Mouse (Mus musculus): Measurements from ENCODE around the gene Tarbp2. TPM values are rescaled to one million over a fixed set of nuclear protein-coding genes. Genes with fewer than 3 reads are reported as not detected.
A peak's percentile ranks its signal among the peaks of the same experiment; 100 is the strongest.

The Tarbp2 gene
- total RNA-seq, 2 experiments from 2014 or later, result 37.9 to 40.2 TPM

DNA sequence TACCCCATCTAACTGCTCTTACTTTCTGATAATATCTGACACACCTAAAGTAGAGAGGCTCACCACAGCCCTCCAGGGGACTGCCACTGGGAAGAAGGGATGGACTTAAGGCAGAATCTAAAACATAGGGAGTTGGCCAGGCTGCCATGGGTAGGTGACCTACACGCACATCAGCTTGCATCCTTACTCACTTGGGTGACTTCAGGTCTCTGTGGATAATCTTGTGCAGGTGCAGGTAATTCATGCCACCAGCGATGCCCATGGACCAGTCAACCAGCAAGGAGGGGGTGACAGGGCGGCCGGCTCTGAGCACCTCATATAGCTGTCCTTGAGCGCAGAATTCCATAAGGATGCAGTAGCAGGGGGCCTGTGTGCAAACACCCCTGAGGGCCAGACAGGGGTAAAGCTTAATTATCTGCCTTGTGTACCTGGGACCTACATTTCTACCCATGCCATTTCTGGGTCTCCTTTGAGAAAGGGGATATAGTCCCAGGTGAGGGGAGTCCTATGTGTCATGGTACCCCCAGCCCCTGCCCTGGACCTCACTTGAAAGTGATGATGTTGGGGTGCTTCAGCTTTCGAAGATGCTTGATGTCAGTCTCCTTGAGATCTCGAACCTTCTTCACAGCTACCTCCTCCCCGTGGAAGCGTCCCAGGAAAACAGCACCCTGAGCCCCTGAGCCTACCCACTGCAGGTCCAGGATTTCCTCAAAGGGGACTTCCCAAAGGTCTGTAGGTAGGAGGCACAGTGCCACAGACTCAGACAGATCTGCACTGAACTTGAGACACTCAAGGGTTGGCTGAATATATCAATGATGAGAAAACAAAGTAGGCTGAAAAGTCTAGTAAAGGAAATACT, 13.8 kb upstream of the Tarbp2 start:
- intact Hi-C loops (cut with DNase I; ENCODE audit: low total_unique reads), result no loop called here
- no peak for DNase-seq

DNA sequence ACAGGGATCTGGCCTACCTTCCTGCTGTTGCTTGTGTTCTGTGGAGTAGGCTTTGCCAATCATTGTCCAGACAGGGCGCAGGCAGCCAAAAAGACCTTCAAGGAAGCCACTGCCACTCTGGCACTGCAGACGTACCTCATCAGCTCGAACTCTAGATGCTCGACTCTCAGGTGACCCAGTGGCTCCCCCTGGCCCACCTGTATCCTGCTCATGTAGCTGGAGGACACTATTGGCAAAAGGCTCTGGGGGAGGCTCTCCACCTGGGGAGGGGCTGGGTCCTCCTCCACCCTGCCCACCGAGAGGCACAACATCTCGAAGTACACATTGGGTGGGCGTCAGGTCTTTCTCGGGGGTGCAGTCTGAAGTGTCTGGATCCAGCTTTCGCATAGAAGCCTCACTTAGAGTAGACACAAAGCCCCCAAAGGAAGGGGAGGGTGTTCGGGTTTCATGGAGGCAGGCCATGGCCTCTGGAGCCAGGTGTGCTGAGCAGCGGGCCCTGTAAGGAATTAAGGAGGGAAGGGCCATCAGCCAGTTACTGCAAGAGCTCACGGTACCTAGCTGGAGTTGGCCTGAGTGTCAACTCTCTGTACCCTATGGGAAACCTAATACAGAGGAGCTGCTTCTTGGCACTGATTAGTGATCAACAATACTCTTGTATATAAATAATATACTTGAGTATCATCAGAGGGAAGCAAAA, 12.8 kb upstream of the Tarbp2 start:
- DNase-seq, result no peak
- intact Hi-C loops (cut with DNase I; ENCODE audit: low total_unique reads), result no loop called here

DNA sequence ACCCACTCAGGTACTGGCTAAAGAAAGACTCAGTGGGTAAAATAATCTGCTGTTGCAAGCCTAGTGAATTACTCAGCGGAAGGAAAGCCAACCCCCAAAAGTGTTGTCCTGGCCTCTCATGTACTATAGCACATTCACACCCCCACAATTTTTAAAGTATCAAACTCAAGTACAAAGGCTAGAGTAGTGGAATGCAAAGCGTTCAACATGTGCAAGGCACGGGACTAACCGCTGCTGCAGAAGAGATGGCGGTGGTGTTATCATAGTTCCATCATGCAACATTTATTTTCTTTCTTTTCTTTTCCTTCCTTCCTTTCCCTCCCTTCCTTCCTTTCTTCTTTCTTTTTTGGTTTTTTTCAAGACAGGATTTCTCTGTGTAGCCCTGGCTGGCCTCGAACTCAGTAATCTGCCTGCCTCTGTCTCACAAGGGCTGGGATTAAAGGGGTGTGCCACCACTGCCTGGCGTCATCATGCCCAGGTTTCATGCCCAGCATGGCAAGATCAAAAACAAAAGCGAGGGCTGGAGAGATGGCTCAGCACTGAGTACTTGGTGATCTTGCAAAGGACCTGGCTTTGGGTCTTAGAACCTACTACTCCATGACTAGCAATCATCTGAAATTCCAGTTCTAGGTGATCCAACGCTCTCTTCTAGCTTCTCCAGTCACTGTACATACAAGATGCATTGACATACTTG, 12.1 kb upstream of the Tarbp2 start:
- intact Hi-C loops (cut with DNase I; ENCODE audit: low total_unique reads), result no loop called here
- DNase-seq, result no peak

DNA sequence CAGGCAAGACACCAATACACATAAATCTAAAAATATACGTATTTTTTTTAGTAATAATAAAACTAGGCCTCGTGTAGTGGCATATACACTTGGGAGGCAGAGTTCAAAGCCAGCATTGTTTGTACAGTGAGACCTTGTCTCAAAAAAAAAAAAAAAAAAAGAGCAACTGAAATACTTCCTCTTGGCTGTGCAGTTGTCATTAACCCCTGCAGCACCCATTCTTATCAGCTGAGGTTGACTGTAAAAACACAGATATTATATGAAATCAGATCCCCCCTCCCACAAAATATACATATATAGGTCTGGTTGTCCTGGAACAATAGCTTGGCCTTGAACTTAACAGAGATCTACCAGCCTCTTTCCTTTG, 11.5 kb upstream of the Tarbp2 start:
- intact Hi-C loops (cut with DNase I; ENCODE audit: low total_unique reads), result no loop called here
- DNase-seq, result no peak

DNA sequence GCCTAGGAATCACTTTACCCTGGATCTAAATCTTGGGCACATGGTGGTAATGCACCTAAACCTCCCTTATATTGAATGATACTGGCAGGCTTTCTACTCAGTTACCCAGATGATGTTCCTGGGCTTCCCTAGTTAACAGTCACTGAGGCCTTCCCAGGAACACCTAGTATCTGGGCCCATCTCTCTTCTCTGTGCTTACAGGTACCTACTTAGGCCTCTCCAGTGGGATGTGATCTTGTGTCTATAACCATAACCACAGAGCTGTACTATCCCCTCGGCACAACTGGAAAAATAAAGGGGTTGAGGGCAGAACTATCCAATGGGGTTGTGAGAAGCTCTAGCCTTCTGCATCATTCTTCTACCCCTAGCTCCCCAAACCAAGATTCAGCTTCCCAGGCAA, 11.1 kb upstream of the Tarbp2 start:
- intact Hi-C loops (cut with DNase I; ENCODE audit: low total_unique reads), result no loop called here

DNA sequence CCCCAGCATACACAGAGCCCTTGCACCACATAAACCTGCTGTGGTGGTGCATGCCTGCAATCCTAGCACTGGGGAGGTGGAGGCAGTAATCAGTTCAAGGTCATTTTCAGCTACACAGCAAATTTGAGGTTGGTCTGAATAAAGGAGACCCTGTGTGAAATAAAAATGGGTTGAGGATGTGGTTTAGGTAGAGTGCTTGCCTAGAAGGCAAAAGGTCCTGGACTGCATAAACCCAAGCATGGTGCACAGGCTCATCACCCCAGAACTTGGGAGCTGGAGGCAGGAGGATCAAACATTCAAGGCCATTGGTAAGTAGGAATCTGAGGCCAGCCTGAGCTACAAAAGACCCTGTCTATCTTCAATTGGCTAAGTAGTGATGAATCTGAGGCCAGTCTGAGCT, 10.4 kb upstream of the Tarbp2 start:
- DNase-seq, result no peak

More for the DNA sequence above, 11.1 kb upstream of the Tarbp2 start:
- no peak for DNase-seq

DNA sequence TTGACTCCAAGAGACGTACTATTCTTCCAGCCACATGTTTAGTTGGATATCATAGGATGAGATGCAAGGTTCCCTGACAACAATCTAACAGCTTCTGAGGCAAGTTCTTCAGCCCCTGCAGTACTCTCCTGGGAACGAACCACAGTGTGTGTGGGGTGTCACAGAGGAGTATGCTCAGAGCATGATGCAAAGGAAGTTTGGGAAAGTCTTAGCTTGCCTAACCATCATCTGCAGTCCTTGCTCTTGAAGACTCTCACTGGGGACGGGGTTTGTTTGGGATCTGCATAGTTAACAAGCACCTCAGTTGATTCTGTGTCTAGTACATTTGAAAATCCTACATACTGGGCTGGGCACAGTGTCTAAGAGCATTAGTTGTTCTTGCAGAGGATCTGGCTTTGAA, 9.7 kb upstream of the Tarbp2 start:
- intact Hi-C loops (cut with DNase I; ENCODE audit: low total_unique reads), result no loop called here
- DNase-seq, result no peak

More for the DNA sequence above, 10.4 kb upstream of the Tarbp2 start:
- intact Hi-C loops (cut with DNase I; ENCODE audit: low total_unique reads), result no loop called here

DNA sequence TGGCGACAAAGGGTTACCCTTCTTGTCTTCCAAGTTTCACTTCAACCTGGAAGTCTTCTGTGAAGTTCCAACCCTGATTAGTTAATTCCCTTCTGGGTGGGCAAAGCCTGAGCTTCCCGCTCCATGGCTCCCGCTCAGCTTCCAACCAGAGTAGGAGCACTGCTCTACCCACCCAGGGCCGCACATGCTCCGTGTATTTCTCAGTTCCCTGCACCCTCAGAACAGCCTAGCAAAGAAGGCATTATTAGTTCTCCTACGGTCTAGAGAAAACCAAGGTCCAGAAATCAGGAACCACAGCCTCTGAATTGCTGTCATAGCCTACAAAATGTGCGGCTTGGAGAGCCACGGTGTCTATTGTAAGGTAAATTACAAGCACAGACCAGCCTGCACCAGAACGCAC, 7.9 kb upstream of the Tarbp2 start:
- intact Hi-C loops (cut with DNase I; ENCODE audit: low total_unique reads), result no loop called here
- no peak for DNase-seq

DNA sequence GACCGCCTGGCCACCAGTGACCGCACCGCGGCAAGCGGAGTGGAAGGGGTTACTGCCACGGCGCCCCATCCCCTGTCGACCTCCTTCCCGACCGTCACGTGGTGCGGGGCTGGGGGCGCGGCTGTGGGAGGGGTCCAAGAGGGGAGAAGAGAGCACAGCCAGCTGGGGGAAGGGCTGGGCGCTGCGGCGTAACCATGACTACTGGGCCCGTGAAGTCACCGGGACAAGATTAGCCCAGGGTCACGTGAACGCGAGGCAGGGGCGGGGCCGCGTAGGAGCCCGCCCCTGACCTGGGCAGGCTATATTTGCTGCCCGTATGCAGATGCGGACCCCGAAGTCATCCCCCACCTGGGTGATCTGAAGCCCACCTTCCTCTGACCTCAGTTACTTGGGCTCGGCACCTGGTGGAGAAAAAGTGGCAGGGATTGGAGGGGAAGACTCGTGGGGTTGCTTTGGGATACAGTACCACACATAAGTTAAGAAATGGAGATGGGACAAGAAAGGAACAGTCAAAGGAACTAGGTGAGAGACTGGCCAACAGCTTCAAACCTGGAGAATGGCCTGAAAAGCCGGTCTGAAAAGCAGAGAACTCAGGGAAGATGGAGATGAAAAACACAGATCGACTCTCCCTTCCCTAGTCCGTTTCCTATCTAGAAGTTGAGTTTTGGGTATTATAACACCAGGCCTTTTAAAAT, 7.3 kb upstream of the Tarbp2 start:
- DNase-seq, result peak; percentile 82
- intact Hi-C loops (cut with DNase I; ENCODE audit: low total_unique reads), result no loop called here

DNA sequence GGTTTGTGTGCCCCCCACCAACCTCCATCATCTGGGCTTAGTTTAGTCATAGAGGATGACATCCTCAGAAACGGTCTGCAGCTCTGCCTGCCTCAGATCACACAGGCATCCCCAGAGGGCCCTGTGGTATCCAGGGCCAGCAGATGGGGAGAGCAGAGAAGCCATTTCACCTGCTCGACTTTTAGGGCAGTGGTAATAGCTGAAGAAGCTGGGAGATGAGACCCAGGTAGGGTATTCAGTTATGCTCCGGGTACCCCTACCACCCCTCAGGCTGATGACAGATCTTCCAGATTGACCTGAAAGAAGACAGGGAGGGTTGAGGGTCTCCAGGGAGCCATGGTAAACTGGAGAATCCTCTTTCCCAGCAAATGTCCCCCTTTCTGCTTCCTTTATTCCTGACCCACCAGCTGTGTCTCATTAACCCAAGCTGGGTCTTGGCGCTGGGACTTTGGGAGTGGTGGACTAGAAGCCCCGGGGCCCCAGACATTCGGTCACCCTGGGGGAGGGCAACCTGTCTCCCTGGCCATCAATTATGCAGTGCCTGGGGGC, 6.6 kb upstream of the Tarbp2 start:
- DNase-seq, result no peak

DNA sequence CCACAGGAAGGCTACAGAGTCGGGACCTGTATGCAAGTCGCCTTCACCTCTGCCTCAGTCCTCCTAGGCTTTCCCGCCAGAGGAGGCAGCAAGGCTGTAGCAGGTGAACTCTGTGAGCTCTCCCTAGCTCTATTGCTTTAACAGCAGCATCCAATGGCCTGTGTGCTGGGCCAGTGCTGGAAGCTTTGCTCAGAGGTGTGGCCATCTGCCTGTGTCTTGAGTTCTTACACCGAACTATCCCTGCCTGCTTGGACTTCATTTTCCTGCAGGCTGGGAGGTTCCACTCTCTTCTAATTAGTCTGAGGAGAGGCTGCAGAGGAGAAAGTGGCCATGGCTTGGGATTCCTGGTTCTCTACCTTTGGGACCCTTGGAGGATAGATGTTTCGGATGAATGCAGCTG, 6.0 kb upstream of the Tarbp2 start:
- DNase-seq, result no peak
- intact Hi-C loops (cut with DNase I; ENCODE audit: low total_unique reads), result no loop called here

More for the DNA sequence above, 6.6 kb upstream of the Tarbp2 start:
- intact Hi-C loops (cut with DNase I; ENCODE audit: low total_unique reads), result no loop called here

DNA sequence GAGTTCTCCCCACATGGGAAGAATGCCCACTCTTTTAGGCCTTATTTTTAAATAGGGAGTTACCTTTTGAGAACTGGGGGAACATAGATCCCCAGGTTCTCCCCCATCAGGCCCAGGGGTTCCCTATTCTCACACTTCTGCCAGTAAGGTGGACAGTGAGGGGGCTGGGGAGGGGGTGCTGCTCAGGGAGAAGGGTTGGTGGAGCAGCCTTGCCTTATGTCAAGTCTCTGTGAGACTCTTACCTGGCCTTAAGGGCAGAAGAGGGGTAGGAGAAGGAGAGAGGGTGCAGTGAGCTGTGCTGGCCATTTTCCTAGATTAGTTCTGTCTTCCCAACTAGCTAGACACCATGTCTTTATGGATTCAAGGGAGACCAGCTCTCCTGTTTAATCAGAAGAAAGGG, 5.5 kb upstream of the Tarbp2 start:
- intact Hi-C loops (cut with DNase I; ENCODE audit: low total_unique reads), result no loop called here
- no peak for DNase-seq

DNA sequence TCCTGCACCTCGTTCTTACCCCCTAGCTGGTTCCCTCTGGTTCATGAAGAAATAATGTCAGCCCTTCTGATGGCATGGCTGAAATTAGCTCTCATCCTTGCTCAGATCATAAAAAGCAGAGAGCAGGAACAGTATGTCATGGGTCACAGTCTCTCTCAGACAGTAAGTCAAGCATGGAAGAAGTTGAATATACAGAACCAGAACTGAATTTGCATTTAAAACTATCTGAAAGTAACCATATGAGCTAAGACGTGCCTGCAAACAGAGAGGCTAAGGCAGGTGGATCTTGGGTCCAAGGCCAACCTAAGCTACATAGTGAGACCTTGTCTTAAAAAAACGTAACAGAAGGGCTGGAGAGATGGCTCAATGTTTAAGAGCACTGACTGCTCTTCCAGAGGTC, 5.0 kb upstream of the Tarbp2 start:
- DNase-seq, result no peak
- intact Hi-C loops (cut with DNase I; ENCODE audit: low total_unique reads), result no loop called here

DNA sequence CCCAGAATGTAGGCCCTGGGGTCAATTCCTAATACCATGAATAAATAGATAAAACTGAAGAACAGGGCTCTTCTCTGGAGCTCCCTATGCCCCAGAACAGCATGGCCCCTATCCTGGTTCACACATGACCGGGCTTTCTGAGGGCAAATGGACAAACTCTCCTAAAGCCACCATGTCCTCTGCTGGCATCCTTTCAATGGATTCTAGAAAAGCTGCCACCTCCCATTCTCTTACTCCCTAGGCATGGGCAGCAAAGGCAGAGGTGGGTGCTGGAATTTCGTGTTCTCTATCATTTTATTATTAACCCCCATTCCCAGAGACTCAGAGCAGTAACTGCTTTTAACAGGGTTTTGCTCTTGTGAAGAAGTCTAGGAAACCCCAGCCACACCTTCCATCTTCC, 2.7 kb upstream of the Tarbp2 start:
- no peak for DNase-seq
- intact Hi-C loops (cut with DNase I; ENCODE audit: low total_unique reads), result no loop called here

DNA sequence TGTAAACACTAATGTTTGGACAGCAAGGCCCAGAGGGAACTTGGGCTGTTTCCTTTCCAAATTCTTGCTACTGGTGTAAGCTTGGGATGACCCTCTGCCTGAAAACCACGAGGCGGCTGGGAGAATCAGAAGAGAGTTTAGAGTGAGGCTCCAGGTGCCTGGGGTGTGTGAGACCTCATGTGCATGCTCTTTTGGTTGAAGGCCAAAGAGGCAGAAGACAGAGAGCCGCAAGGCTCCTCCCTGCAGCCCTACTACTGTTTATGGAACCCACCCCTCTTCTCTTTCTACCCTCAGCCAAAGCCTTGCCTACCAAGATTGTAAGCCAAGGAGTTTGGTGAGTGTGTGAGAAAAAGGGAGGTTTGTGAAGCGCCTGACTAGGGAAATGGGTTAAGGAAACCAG, 2.2 kb upstream of the Tarbp2 start:
- intact Hi-C loops (cut with DNase I; ENCODE audit: low total_unique reads), result no loop called here
- no peak for DNase-seq

DNA sequence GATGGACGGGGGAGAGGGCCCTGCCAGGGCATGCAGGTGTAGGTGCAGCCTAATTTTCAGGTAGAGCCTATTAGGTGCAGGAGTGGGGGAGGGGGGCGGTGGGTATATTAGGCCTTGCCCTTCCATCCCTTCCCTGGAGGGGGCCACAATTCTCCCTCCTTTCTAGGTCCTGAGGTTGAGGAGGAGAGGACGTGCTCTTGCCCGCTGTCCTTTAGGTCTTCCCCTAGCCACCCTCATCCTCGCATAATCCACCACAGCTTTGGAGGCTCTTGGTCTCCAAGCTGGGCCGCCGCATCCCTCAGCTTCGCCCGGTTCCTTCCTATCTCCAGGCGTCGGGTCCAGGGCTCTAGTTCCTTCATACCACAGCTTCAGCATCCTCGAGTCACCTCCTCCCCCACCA, 1.7 kb upstream of the Tarbp2 start:
- intact Hi-C loops (cut with DNase I; ENCODE audit: low total_unique reads), result no loop called here
- no peak for DNase-seq

DNA sequence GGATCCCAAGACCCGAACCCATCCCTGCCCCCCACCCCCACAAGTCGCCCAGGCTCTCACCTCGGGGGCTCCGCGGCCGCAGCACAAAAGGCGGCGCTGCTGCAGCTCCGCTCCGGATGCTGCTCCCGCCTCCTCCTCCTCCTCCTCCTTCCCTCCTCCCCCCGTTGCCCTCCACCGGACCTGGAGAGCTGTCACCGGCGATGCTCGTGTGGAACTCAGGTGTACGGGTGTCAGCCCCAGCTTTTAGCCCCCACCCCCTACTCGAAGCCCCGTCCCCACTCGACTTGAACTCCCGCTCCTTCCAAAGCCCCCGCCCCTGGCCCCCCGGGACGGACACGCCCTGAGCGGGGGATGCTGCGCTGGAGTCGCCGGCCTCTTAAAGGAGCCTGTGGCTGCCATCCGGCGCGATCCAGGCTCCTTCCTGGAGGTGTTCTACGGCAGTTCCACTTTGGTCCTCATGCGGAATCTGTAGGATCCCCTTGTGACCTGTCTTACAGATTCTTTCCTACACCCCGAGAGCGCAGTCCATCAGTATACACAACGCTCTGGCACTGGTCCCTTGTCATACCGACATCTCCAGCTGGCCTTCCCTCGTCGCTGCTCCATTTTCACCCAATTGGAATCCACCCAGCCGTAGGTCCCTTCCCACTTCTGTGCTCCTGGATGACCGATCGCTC, 1.1 kb upstream of the Tarbp2 start, which contains the start of gene Map3k12:
Gene Map3k12, minus strand, starts transcription at position 337 of the 677 bp plus-strand sequence.
- DNase-seq, result peak; percentile 74
- intact Hi-C loops (cut with DNase I; ENCODE audit: low total_unique reads), result no loop called here

DNA sequence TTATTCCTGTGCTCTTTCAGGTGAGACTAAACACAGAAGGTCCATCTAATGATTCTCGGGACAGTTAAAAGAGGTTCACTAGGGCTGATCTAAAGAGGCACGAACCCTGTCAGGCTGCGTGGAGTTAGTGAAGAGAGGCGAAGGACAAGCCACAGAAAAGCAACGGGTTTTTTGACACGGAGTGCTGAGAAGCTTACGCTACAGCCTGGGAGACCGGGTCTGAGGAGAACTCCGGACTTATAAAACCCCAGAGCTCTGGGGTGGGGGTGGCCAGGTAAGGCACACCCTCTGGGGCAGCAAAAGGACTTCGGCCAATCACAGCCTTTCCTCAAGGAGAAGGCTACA, 389 bp upstream of the Tarbp2 start:
- intact Hi-C loops (cut with DNase I; ENCODE audit: low total_unique reads), result no loop called here
- DNase-seq, result no peak

DNA sequence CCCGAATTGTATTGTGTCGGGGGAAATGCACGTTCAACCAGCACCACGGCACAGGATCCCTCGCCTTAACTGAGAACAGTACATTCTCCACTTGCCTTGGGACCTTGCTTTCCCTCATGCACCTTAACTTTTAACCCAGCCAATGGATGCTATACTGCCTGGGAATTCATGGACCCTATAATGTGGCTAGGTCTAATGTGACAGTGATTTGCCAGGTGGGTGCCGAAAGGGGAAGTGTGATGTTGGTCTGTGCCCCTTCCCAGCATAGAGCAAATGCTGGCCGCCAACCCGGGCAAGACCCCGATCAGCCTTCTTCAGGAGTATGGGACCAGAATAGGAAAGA, 838 bp downstream of the Tarbp2 start:
- intact Hi-C loops (cut with DNase I; ENCODE audit: low total_unique reads), result no loop called here
- DNase-seq, result no peak

All from gastrocnemius, postnatal 14 days (tissue).